Mouse (Mus musculus) activated CD4-positive, CD25-positive, alpha-beta regulatory T cell, adult 9 weeks (primary cell): Measurements from ENCODE around the gene 4931400O07Rik. TPM values are rescaled to one million over a fixed set of nuclear protein-coding genes. Genes with fewer than 3 reads are reported as not detected.

Experiments
- polyA plus RNA-seq: library from polyadenylated mRNA; unstranded; fragments of 100-300 nt; shearing (Covaris generic); gene quantifications from one replicate; pipeline ENCODE4 v1.2.1, GENCODE M21; 2017

The 4931400O07Rik gene
- polyA plus RNA-seq, result not detected

GRCm38 (mm10) chrX:62467691-62468090 lies at the start of gene 4931400O07Rik:
4931400O07Rik (plus strand) TSS chrX:62467991.

Other genes with a start within 250 kb of the 4931400O07Rik start
- not detected for gene 4933402E13Rik, start 184.5 kb upstream of the 4931400O07Rik start, polyA plus RNA-seq